Mouse (Mus musculus) MEL (cell line): ENCODE data around the gene Srcin1. TPM values are rescaled to one million over a fixed set of nuclear protein-coding genes. Genes with fewer than 3 reads are reported as not detected.
A peak's percentile ranks its signal among the peaks of the same experiment; 100 is the strongest.

ENCODE experiments used
- DNase-seq: peaks from one replicate; pipeline ENCODE4 v3.0.0; 2011; ENCODE audit warnings: low read depth, low spot score
- H3K27ac ChIP-seq: 2 replicates; pipeline ENCODE4 v1.5.1; 2012; ENCODE audit warnings: low read depth, mild to moderate bottlenecking, control low read depth, low read length, moderate library complexity; ENCODE audit not compliant: control insufficient read depth
- H3K27me3 ChIP-seq, 2 experiments: fragments of 150-350 bp in 1 of 2; sonication (generic) in 1 of 2; 2 replicates each; pipeline ENCODE4 v1.6.1; 2012; ENCODE audit warnings: low read length in 2 of 2, mild to moderate bottlenecking in 2 of 2, improper control_type of control experiment in 1 of 2, moderate library complexity in 1 of 2; ENCODE audit not compliant: insufficient read depth in 2 of 2, control insufficient read depth in 1 of 2
- H3K36me3 ChIP-seq, 2 experiments: 2 replicates each; pipeline ENCODE4 v1.6.1; 2012 to 2014; ENCODE audit warnings: low read length in 2 of 2, improper control_type of control experiment in 1 of 2, inconsistent platforms in 1 of 2, mild to moderate bottlenecking in 1 of 2; ENCODE audit not compliant: insufficient read depth in 2 of 2, control insufficient read depth in 1 of 2
- H3K4me1 ChIP-seq, 2 experiments: fragments of 150-350 bp in 1 of 2; sonication (generic) in 1 of 2; 2 replicates each; pipeline ENCODE4 v1.6.1; 2012; ENCODE audit warnings: low read length in 2 of 2, improper control_type of control experiment in 1 of 2, mild to moderate bottlenecking in 1 of 2; ENCODE audit not compliant: insufficient read depth in 2 of 2, control insufficient read depth in 1 of 2
- H3K4me3 ChIP-seq, 2 experiments: fragments of 150-350 bp in 1 of 2; sonication (generic) in 1 of 2; 2 replicates each; pipeline ENCODE4 v1.5.1; 2012; ENCODE audit warnings: low read depth in 2 of 2, low read length in 2 of 2, mild to moderate bottlenecking in 2 of 2, moderate library complexity in 2 of 2, control low read depth in 1 of 2, improper control_type of control experiment in 1 of 2; ENCODE audit not compliant: control insufficient read depth in 1 of 2, insufficient read depth in 1 of 2
- H3K79me2 ChIP-seq: 2 replicates; pipeline ENCODE4 v1.6.1; 2012; ENCODE audit warnings: mild to moderate bottlenecking, low read length, moderate library complexity; ENCODE audit not compliant: control insufficient read depth, poor library complexity, insufficient read depth
- H3K9ac ChIP-seq: 2 replicates; pipeline ENCODE4 v1.6.1; 2012; ENCODE audit warnings: low read depth, mild to moderate bottlenecking, control low read depth, low read length, moderate library complexity; ENCODE audit not compliant: control insufficient read depth, poor library complexity, severe bottlenecking
- H3K9me3 ChIP-seq: fragments of 150-350 bp; sonication (generic); replicated peaks from 2 replicates; pipeline ENCODE4 v1.6.1; 2012; ENCODE audit warnings: mild to moderate bottlenecking, low read length, improper control_type of control experiment, moderate library complexity; ENCODE audit not compliant: insufficient read depth
- BHLHE40 ChIP-seq: IDR thresholded peaks from 2 replicates; pipeline ENCODE4 v1.6.1; 2012; ENCODE audit warnings: low read depth, mild to moderate bottlenecking, inconsistent platforms, low read length, improper control_type of control experiment, borderline replicate concordance
- CHD1 ChIP-seq: IDR thresholded peaks from 2 replicates; pipeline ENCODE4 v1.6.1; 2012; ENCODE audit warnings: low read depth, mild to moderate bottlenecking, inconsistent platforms, low read length, improper control_type of control experiment
- CTCF ChIP-seq, 3 experiments: IDR thresholded peaks in 2 of 3; conservative IDR thresholded peaks in 1 of 3; 2 replicates each; pipeline ENCODE4 v1.5.1; 2011 to 2012; ENCODE audit warnings: low read length in 3 of 3, low read depth in 2 of 3, mild to moderate bottlenecking in 2 of 3, improper control_type of control experiment in 1 of 3, inconsistent platforms in 1 of 3, mixed read lengths in 1 of 3, moderate library complexity in 1 of 3; ENCODE audit not compliant: control insufficient read depth in 1 of 3, insufficient read depth in 1 of 3, poor library complexity in 1 of 3, severe bottlenecking in 1 of 3
- ELF1 ChIP-seq: IDR thresholded peaks from 2 replicates; pipeline ENCODE4 v1.6.1; 2014; ENCODE audit warnings: low read depth, mild to moderate bottlenecking, inconsistent platforms, low read length, improper control_type of control experiment, moderate library complexity
- EP300 ChIP-seq, 2 experiments: IDR thresholded peaks; 2 replicates each; pipeline ENCODE4 v1.6.1; 2011; ENCODE audit warnings: improper control_type of control experiment in 2 of 2, low read length in 2 of 2, low read depth in 1 of 2, mild to moderate bottlenecking in 1 of 2
- GATA1 ChIP-seq: IDR thresholded peaks from 2 replicates; pipeline ENCODE4 v1.6.1; 2011; ENCODE audit warnings: low read depth, low read length, improper control_type of control experiment
- KAT2A ChIP-seq: conservative IDR thresholded peaks from 2 replicates; pipeline ENCODE4 v1.6.1; 2012; ENCODE audit warnings: low read depth, low read length, improper control_type of control experiment, inconsistent platforms
- MAZ ChIP-seq: IDR thresholded peaks from 2 replicates; pipeline ENCODE4 v1.6.1; 2012; ENCODE audit warnings: low read depth, mild to moderate bottlenecking, inconsistent platforms, low read length, improper control_type of control experiment
- MXI1 ChIP-seq: IDR thresholded peaks from 2 replicates; pipeline ENCODE4 v1.6.1; 2011; ENCODE audit warnings: mild to moderate bottlenecking, low read depth, low read length, improper control_type of control experiment
- MYC ChIP-seq: IDR thresholded peaks from 2 replicates; pipeline ENCODE4 v1.6.1; 2011; ENCODE audit warnings: low read depth, mild to moderate bottlenecking, low read length, improper control_type of control experiment, moderate library complexity
- NELFE ChIP-seq: IDR thresholded peaks from 2 replicates; pipeline ENCODE4 v1.6.1; 2011; ENCODE audit warnings: low read depth, low read length, improper control_type of control experiment
- NRF1 ChIP-seq: IDR thresholded peaks from 2 replicates; pipeline ENCODE4 v1.6.1; 2014; ENCODE audit warnings: low read depth, mild to moderate bottlenecking, inconsistent platforms, low read length, improper control_type of control experiment, moderate library complexity; ENCODE audit not compliant: poor library complexity, insufficient read depth, severe bottlenecking
- POLR2A ChIP-seq, 2 experiments: IDR thresholded peaks; 2 replicates each; pipeline ENCODE4 v1.6.1; 2011 to 2012; ENCODE audit warnings: low read length in 2 of 2, mild to moderate bottlenecking in 2 of 2, control low read depth in 1 of 2, improper control_type of control experiment in 1 of 2, low read depth in 1 of 2, moderate library complexity in 1 of 2; ENCODE audit not compliant: control insufficient read depth in 1 of 2, insufficient read depth in 1 of 2, poor library complexity in 1 of 2
- POLR2AphosphoS5 ChIP-seq: IDR thresholded peaks from 2 replicates; pipeline ENCODE4 v1.6.1; 2012; ENCODE audit warnings: low read depth, borderline replicate concordance, mild to moderate bottlenecking, inconsistent platforms, low read length, moderate library complexity, mixed read lengths
- SMC3 ChIP-seq: IDR thresholded peaks from 2 replicates; pipeline ENCODE4 v1.6.1; 2011; ENCODE audit warnings: low read depth, low read length, improper control_type of control experiment
- TAL1 ChIP-seq: IDR thresholded peaks from 2 replicates; pipeline ENCODE4 v1.6.1; 2012; ENCODE audit warnings: mild to moderate bottlenecking, inconsistent platforms, low read length, moderate library complexity, mixed read lengths
- TBP ChIP-seq: IDR thresholded peaks from 2 replicates; pipeline ENCODE4 v1.8.0; 2011; ENCODE audit warnings: low read depth, low read length, improper control_type of control experiment
- TCF12 ChIP-seq: IDR thresholded peaks from 2 replicates; pipeline ENCODE4 v1.6.1; 2014; ENCODE audit warnings: low read depth, mild to moderate bottlenecking, inconsistent platforms, low read length, improper control_type of control experiment, moderate library complexity
- UBTF ChIP-seq: IDR thresholded peaks from 2 replicates; pipeline ENCODE4 v1.6.1; 2012; ENCODE audit warnings: low read depth, mild to moderate bottlenecking, inconsistent platforms, low read length, improper control_type of control experiment, moderate library complexity, borderline replicate concordance; ENCODE audit not compliant: insufficient read depth
- USF1 ChIP-seq: IDR thresholded peaks from 2 replicates; pipeline ENCODE4 v1.6.1; 2014; ENCODE audit warnings: low read depth, mild to moderate bottlenecking, inconsistent platforms, low read length, improper control_type of control experiment, moderate library complexity
- USF2 ChIP-seq, 2 experiments: IDR thresholded peaks; 2 replicates each; pipeline ENCODE4 v1.6.1; 2011 to 2012; ENCODE audit warnings: improper control_type of control experiment in 2 of 2, low read length in 2 of 2, borderline replicate concordance in 1 of 2, inconsistent platforms in 1 of 2, low read depth in 1 of 2, mild to moderate bottlenecking in 1 of 2; ENCODE audit not compliant: insufficient read depth in 1 of 2
- ZKSCAN1 ChIP-seq: IDR thresholded peaks from 2 replicates; pipeline ENCODE4 v1.6.1; 2012; ENCODE audit warnings: low read depth, mild to moderate bottlenecking, inconsistent platforms, low read length, improper control_type of control experiment, moderate library complexity
- ZMIZ1 ChIP-seq: IDR thresholded peaks from 2 replicates; pipeline ENCODE4 v1.6.1; 2012; ENCODE audit warnings: low read depth, mild to moderate bottlenecking, inconsistent platforms, low read length, improper control_type of control experiment, moderate library complexity
- ZNF384 ChIP-seq: IDR thresholded peaks from 2 replicates; pipeline ENCODE4 v1.6.1; 2012; ENCODE audit warnings: low read depth, mild to moderate bottlenecking, inconsistent platforms, low read length, improper control_type of control experiment
- polyA plus RNA-seq, 2 experiments: library from polyadenylated mRNA; stranded (reverse) in 1 of 2; unstranded in 1 of 2; fragments of >175 nt in 1 of 2; fragments of >200 nt in 1 of 2; gene quantifications; 2 replicates each; pipeline versions ENCODE4 v1.2.1 to v1.2.4; 2012; ENCODE audit warnings: low replicate concordance in 2 of 2, low read depth in 1 of 2; ENCODE audit not compliant: insufficient read length in 2 of 2, insufficient read depth in 1 of 2, missing spikeins in 1 of 2
- total RNA-seq: library from RNA; depleted of rRNA; stranded (reverse); fragments of 300-350 nt; gene quantifications from 2 replicates; pipeline ENCODE4 v1.2.3, GENCODE M21; 2012

The Srcin1 gene
- total and polyA plus RNA-seq, 3 experiments, result 0.04 to 0.10 TPM; not detected in 1

GRCm38 (mm10) chr11:97585932-97586331 is 9.9 kb upstream of the Srcin1 start:
- no peak overlapping the region for H3K27ac ChIP-seq
- no peak overlapping the region for H3K4me3 ChIP-seq
- DNase-seq, result peak; percentile 47
- H3K4me1 ChIP-seq, result peaks cover 0 to 4% of the 10 kb centered on the region in 2 experiments; a peak in 1 of 4 replicates
- no peaks in the 10 kb centered on the region for H3K9me3 ChIP-seq
- no peaks in the 10 kb centered on the region for H3K79me2 ChIP-seq
- H3K36me3 ChIP-seq, result no peaks in the 10 kb centered on the region; a peak in 1 of 4 replicates
- no peak overlapping the region for H3K9ac ChIP-seq
- TF ChIP-seq POLR2A (IDR thresholded peaks at IDR 0.05; ENCODE audit: control insufficient read depth in 1 of 2, insufficient read depth in 1 of 2, low read depth in 1 of 2, low read length in 2 of 2, poor library complexity in 1 of 2), result no peak
- peak; percentile 42; the same call in 1 of the 2 replicates for TF ChIP-seq GATA1
- TF ChIP-seq TAL1, result peak; percentile 8; the same call in 1 of the 2 replicates
- peaks cover 0 to 10% of the 10 kb centered on the region in 2 experiments for H3K27me3 ChIP-seq

- Histone ChIP-seq H3K9ac (no peak overlapping the region), H3K36me3 (no peaks in the 10 kb centered on the region; a peak in 1 of 4 replicates), H3K27me3 (peaks cover 0 to 9% of the 10 kb centered on the region in 2 experiments)
These were observed 8.5 kb upstream of the Srcin1 start for GRCm38 (mm10) chr11:97584476-97584875.

GRCm38 (mm10) chr11:97579088-97579857 is 3.3 kb upstream of the Srcin1 start:
- DNase-seq, result no peak
- no peaks in the 10 kb centered on the region for H3K9me3 ChIP-seq
- H3K4me1 ChIP-seq, result no peaks in the 10 kb centered on the region
- H3K79me2 ChIP-seq, result no peaks in the 10 kb centered on the region; the same call in 1 of the 2 replicates
- peaks cover 0 to 9% of the 10 kb centered on the region in 2 experiments for H3K27me3 ChIP-seq
- no peak for TF ChIP-seq UBTF
- TF ChIP-seq CTCF (IDR thresholded peaks at IDR 0.05 in 2 of 3, conservative IDR thresholded peaks at IDR 0.05 in 1 of 3; ENCODE audit: control insufficient read depth in 1 of 3, insufficient read depth in 1 of 3, low read depth in 2 of 3, low read length in 3 of 3, poor library complexity in 1 of 3, severe bottlenecking in 1 of 3), result no peak
- TF ChIP-seq POLR2A (IDR thresholded peaks at IDR 0.05; ENCODE audit: control insufficient read depth in 1 of 2, insufficient read depth in 1 of 2, low read depth in 1 of 2, low read length in 2 of 2, poor library complexity in 1 of 2), result no peak
- TF ChIP-seq BHLHE40, result no peak
- no peak for TF ChIP-seq MYC
- no peak for TF ChIP-seq TBP
- TF ChIP-seq EP300 (IDR thresholded peaks at IDR 0.05; ENCODE audit: low read depth in 1 of 2, low read length in 2 of 2), result no peak
- TF ChIP-seq USF2 (IDR thresholded peaks at IDR 0.05; ENCODE audit: borderline replicate concordance in 1 of 2, insufficient read depth in 1 of 2, low read depth in 1 of 2, low read length in 2 of 2), result no peak
- no peak for TF ChIP-seq NELFE
- TF ChIP-seq KAT2A, result no peak
- no peak overlapping the region for H3K9ac ChIP-seq
- H3K27ac ChIP-seq, result no peak overlapping the region
- H3K4me3 ChIP-seq, result no peak overlapping the region
- no peaks in the 10 kb centered on the region for H3K36me3 ChIP-seq

More at GRCm38 (mm10) chr11:97584476-97584875, 8.5 kb upstream of the Srcin1 start:
- Histone ChIP-seq H3K9me3 (no peaks in the 10 kb centered on the region), H3K79me2 (no peaks in the 10 kb centered on the region), H3K4me3 (no peak overlapping the region), H3K27ac (no peak overlapping the region), H3K4me1 (peaks cover 0 to 4% of the 10 kb centered on the region in 2 experiments; a peak in 1 of 4 replicates)
- TF ChIP-seq EP300 (IDR thresholded peaks at IDR 0.05; ENCODE audit: low read depth in 1 of 2, low read length in 2 of 2), result no peak
- TF ChIP-seq MXI1, result no peak
- no peak for TF ChIP-seq MYC
- no peak for TF ChIP-seq USF2 (IDR thresholded peaks at IDR 0.05; ENCODE audit: borderline replicate concordance in 1 of 2, insufficient read depth in 1 of 2, low read depth in 1 of 2, low read length in 2 of 2)
- TF ChIP-seq TBP, result no peak
- no peak for TF ChIP-seq BHLHE40
- TF ChIP-seq TCF12, result no peak
- TF ChIP-seq ZKSCAN1, result no peak
- no peak for TF ChIP-seq TAL1
- TF ChIP-seq USF1, result no peak
- no peak for TF ChIP-seq CHD1
- TF ChIP-seq POLR2AphosphoS5, result no peak
- TF ChIP-seq ZNF384, result no peak
- no peak for TF ChIP-seq SMC3
- no peak for TF ChIP-seq MAZ
- TF ChIP-seq ELF1, result no peak
- TF ChIP-seq GATA1, result no peak
- TF ChIP-seq NRF1, result no peak
- TF ChIP-seq ZMIZ1, result no peak
- DNase-seq, result no peak
